Mouse (Mus musculus) MEL (cell line): ENCODE measurements around the gene R3hcc1l. TPM values are rescaled to one million over a fixed set of nuclear protein-coding genes. Genes with fewer than 3 reads are reported as not detected.

Source experiments
- DNase-seq: peaks from one replicate; pipeline ENCODE4 v3.0.0; 2011; ENCODE audit warnings: low read depth, low spot score
- H3K27ac ChIP-seq: 2 replicates; pipeline ENCODE4 v1.5.1; 2012; ENCODE audit warnings: low read depth, mild to moderate bottlenecking, control low read depth, low read length, moderate library complexity; ENCODE audit not compliant: control insufficient read depth
- H3K27me3 ChIP-seq, 2 experiments: fragments of 150-350 bp in 1 of 2; sonication (generic) in 1 of 2; 2 replicates each; pipeline ENCODE4 v1.6.1; 2012; ENCODE audit warnings: low read length in 2 of 2, mild to moderate bottlenecking in 2 of 2, improper control_type of control experiment in 1 of 2, moderate library complexity in 1 of 2; ENCODE audit not compliant: insufficient read depth in 2 of 2, control insufficient read depth in 1 of 2
- H3K36me3 ChIP-seq, 2 experiments: 2 replicates each; pipeline ENCODE4 v1.6.1; 2012 to 2014; ENCODE audit warnings: low read length in 2 of 2, improper control_type of control experiment in 1 of 2, inconsistent platforms in 1 of 2, mild to moderate bottlenecking in 1 of 2; ENCODE audit not compliant: insufficient read depth in 2 of 2, control insufficient read depth in 1 of 2
- H3K4me1 ChIP-seq, 2 experiments: fragments of 150-350 bp in 1 of 2; sonication (generic) in 1 of 2; 2 replicates each; pipeline ENCODE4 v1.6.1; 2012; ENCODE audit warnings: low read length in 2 of 2, improper control_type of control experiment in 1 of 2, mild to moderate bottlenecking in 1 of 2; ENCODE audit not compliant: insufficient read depth in 2 of 2, control insufficient read depth in 1 of 2
- H3K4me3 ChIP-seq, 2 experiments: fragments of 150-350 bp in 1 of 2; sonication (generic) in 1 of 2; 2 replicates each; pipeline ENCODE4 v1.5.1; 2012; ENCODE audit warnings: low read depth in 2 of 2, low read length in 2 of 2, mild to moderate bottlenecking in 2 of 2, moderate library complexity in 2 of 2, control low read depth in 1 of 2, improper control_type of control experiment in 1 of 2; ENCODE audit not compliant: control insufficient read depth in 1 of 2, insufficient read depth in 1 of 2
- H3K79me2 ChIP-seq: 2 replicates; pipeline ENCODE4 v1.6.1; 2012; ENCODE audit warnings: mild to moderate bottlenecking, low read length, moderate library complexity; ENCODE audit not compliant: control insufficient read depth, poor library complexity, insufficient read depth
- H3K9ac ChIP-seq: 2 replicates; pipeline ENCODE4 v1.6.1; 2012; ENCODE audit warnings: low read depth, mild to moderate bottlenecking, control low read depth, low read length, moderate library complexity; ENCODE audit not compliant: control insufficient read depth, poor library complexity, severe bottlenecking
- H3K9me3 ChIP-seq: fragments of 150-350 bp; sonication (generic); replicated peaks from 2 replicates; pipeline ENCODE4 v1.6.1; 2012; ENCODE audit warnings: mild to moderate bottlenecking, low read length, improper control_type of control experiment, moderate library complexity; ENCODE audit not compliant: insufficient read depth
- BHLHE40 ChIP-seq: IDR thresholded peaks from 2 replicates; pipeline ENCODE4 v1.6.1; 2012; ENCODE audit warnings: low read depth, mild to moderate bottlenecking, inconsistent platforms, low read length, improper control_type of control experiment, borderline replicate concordance
- CHD1 ChIP-seq: IDR thresholded peaks from 2 replicates; pipeline ENCODE4 v1.6.1; 2012; ENCODE audit warnings: low read depth, mild to moderate bottlenecking, inconsistent platforms, low read length, improper control_type of control experiment
- CHD2 ChIP-seq: IDR thresholded peaks from 2 replicates; pipeline ENCODE4 v1.6.1; 2011; ENCODE audit warnings: low read length, improper control_type of control experiment
- CTCF ChIP-seq, 3 experiments: IDR thresholded peaks in 2 of 3; conservative IDR thresholded peaks in 1 of 3; 2 replicates each; pipeline ENCODE4 v1.5.1; 2011 to 2012; ENCODE audit warnings: low read length in 3 of 3, low read depth in 2 of 3, mild to moderate bottlenecking in 2 of 3, improper control_type of control experiment in 1 of 3, inconsistent platforms in 1 of 3, mixed read lengths in 1 of 3, moderate library complexity in 1 of 3; ENCODE audit not compliant: control insufficient read depth in 1 of 3, insufficient read depth in 1 of 3, poor library complexity in 1 of 3, severe bottlenecking in 1 of 3
- E2F4 ChIP-seq: IDR thresholded peaks from 2 replicates; pipeline ENCODE4 v1.6.1; 2011; ENCODE audit warnings: low read depth, low read length, improper control_type of control experiment, borderline replicate concordance
- ELF1 ChIP-seq: IDR thresholded peaks from 2 replicates; pipeline ENCODE4 v1.6.1; 2014; ENCODE audit warnings: low read depth, mild to moderate bottlenecking, inconsistent platforms, low read length, improper control_type of control experiment, moderate library complexity
- EP300 ChIP-seq, 2 experiments: IDR thresholded peaks; 2 replicates each; pipeline ENCODE4 v1.6.1; 2011; ENCODE audit warnings: improper control_type of control experiment in 2 of 2, low read length in 2 of 2, low read depth in 1 of 2, mild to moderate bottlenecking in 1 of 2
- ETS1 ChIP-seq: IDR thresholded peaks from 2 replicates; pipeline ENCODE4 v1.6.1; 2012; ENCODE audit warnings: low read depth, mild to moderate bottlenecking, inconsistent platforms, low read length, improper control_type of control experiment, moderate library complexity
- GABPA ChIP-seq: IDR thresholded peaks from 2 replicates; pipeline ENCODE4 v1.6.1; 2012; ENCODE audit warnings: low read depth, mild to moderate bottlenecking, inconsistent platforms, low read length, improper control_type of control experiment, moderate library complexity
- GATA1 ChIP-seq: IDR thresholded peaks from 2 replicates; pipeline ENCODE4 v1.6.1; 2011; ENCODE audit warnings: low read depth, low read length, improper control_type of control experiment
- HCFC1 ChIP-seq: IDR thresholded peaks from 2 replicates; pipeline ENCODE4 v1.6.1; 2012; ENCODE audit warnings: low read depth, mild to moderate bottlenecking, inconsistent platforms, low read length, improper control_type of control experiment, moderate library complexity
- KAT2A ChIP-seq: conservative IDR thresholded peaks from 2 replicates; pipeline ENCODE4 v1.6.1; 2012; ENCODE audit warnings: low read depth, low read length, improper control_type of control experiment, inconsistent platforms
- MAFK ChIP-seq: IDR thresholded peaks from 2 replicates; pipeline ENCODE4 v1.6.1; 2011; ENCODE audit warnings: low read depth, mild to moderate bottlenecking, low read length, improper control_type of control experiment, borderline replicate concordance
- MAX ChIP-seq: IDR thresholded peaks from 2 replicates; pipeline ENCODE4 v1.6.1; 2011; ENCODE audit warnings: low read length, improper control_type of control experiment
- MAZ ChIP-seq: IDR thresholded peaks from 2 replicates; pipeline ENCODE4 v1.6.1; 2012; ENCODE audit warnings: low read depth, mild to moderate bottlenecking, inconsistent platforms, low read length, improper control_type of control experiment
- MXI1 ChIP-seq: IDR thresholded peaks from 2 replicates; pipeline ENCODE4 v1.6.1; 2011; ENCODE audit warnings: mild to moderate bottlenecking, low read depth, low read length, improper control_type of control experiment
- NRF1 ChIP-seq: IDR thresholded peaks from 2 replicates; pipeline ENCODE4 v1.6.1; 2014; ENCODE audit warnings: low read depth, mild to moderate bottlenecking, inconsistent platforms, low read length, improper control_type of control experiment, moderate library complexity; ENCODE audit not compliant: poor library complexity, insufficient read depth, severe bottlenecking
- POLR2AphosphoS2 ChIP-seq: IDR thresholded peaks from 2 replicates; pipeline ENCODE4 v1.6.1; 2011; ENCODE audit warnings: low read length, improper control_type of control experiment
- POLR2AphosphoS5 ChIP-seq: IDR thresholded peaks from 2 replicates; pipeline ENCODE4 v1.6.1; 2012; ENCODE audit warnings: low read depth, borderline replicate concordance, mild to moderate bottlenecking, inconsistent platforms, low read length, moderate library complexity, mixed read lengths
- RAD21 ChIP-seq: IDR thresholded peaks from 2 replicates; pipeline ENCODE4 v1.6.1; 2011; ENCODE audit warnings: mild to moderate bottlenecking, low read depth, low read length, improper control_type of control experiment
- SIN3A ChIP-seq: IDR thresholded peaks from 2 replicates; pipeline ENCODE4 v1.6.1; 2012; ENCODE audit warnings: low read length, improper control_type of control experiment, inconsistent platforms
- TAL1 ChIP-seq: IDR thresholded peaks from 2 replicates; pipeline ENCODE4 v1.6.1; 2012; ENCODE audit warnings: mild to moderate bottlenecking, inconsistent platforms, low read length, moderate library complexity, mixed read lengths
- TBP ChIP-seq: IDR thresholded peaks from 2 replicates; pipeline ENCODE4 v1.8.0; 2011; ENCODE audit warnings: low read depth, low read length, improper control_type of control experiment
- TCF12 ChIP-seq: IDR thresholded peaks from 2 replicates; pipeline ENCODE4 v1.6.1; 2014; ENCODE audit warnings: low read depth, mild to moderate bottlenecking, inconsistent platforms, low read length, improper control_type of control experiment, moderate library complexity
- USF1 ChIP-seq: IDR thresholded peaks from 2 replicates; pipeline ENCODE4 v1.6.1; 2014; ENCODE audit warnings: low read depth, mild to moderate bottlenecking, inconsistent platforms, low read length, improper control_type of control experiment, moderate library complexity
- ZKSCAN1 ChIP-seq: IDR thresholded peaks from 2 replicates; pipeline ENCODE4 v1.6.1; 2012; ENCODE audit warnings: low read depth, mild to moderate bottlenecking, inconsistent platforms, low read length, improper control_type of control experiment, moderate library complexity
- ZMIZ1 ChIP-seq: IDR thresholded peaks from 2 replicates; pipeline ENCODE4 v1.6.1; 2012; ENCODE audit warnings: low read depth, mild to moderate bottlenecking, inconsistent platforms, low read length, improper control_type of control experiment, moderate library complexity
- ZNF384 ChIP-seq: IDR thresholded peaks from 2 replicates; pipeline ENCODE4 v1.6.1; 2012; ENCODE audit warnings: low read depth, mild to moderate bottlenecking, inconsistent platforms, low read length, improper control_type of control experiment
- polyA plus RNA-seq, 2 experiments: library from polyadenylated mRNA; stranded (reverse) in 1 of 2; unstranded in 1 of 2; fragments of >175 nt in 1 of 2; fragments of >200 nt in 1 of 2; gene quantifications; 2 replicates each; pipeline versions ENCODE4 v1.2.1 to v1.2.4; 2012; ENCODE audit warnings: low replicate concordance in 2 of 2, low read depth in 1 of 2; ENCODE audit not compliant: insufficient read length in 2 of 2, insufficient read depth in 1 of 2, missing spikeins in 1 of 2
- total RNA-seq: library from RNA; depleted of rRNA; stranded (reverse); fragments of 300-350 nt; gene quantifications from 2 replicates; pipeline ENCODE4 v1.2.3, GENCODE M21; 2012

The R3hcc1l gene
- total and polyA plus RNA-seq, 3 experiments, result 14.8 to 119 (median 21.5) TPM

- no peaks in the 10 kb centered on the region for H3K4me1 ChIP-seq
- DNase-seq, result no peak
- H3K9ac ChIP-seq, result no peak overlapping the region
- no peaks in the 10 kb centered on the region for H3K79me2 ChIP-seq
- no peaks in the 10 kb centered on the region for H3K9me3 ChIP-seq
- no peak overlapping the region for H3K27ac ChIP-seq
- no peaks in the 10 kb centered on the region for H3K27me3 ChIP-seq
- no peaks in the 10 kb centered on the region for H3K36me3 ChIP-seq
- no peak overlapping the region for H3K4me3 ChIP-seq
- TF ChIP-seq GABPA (no peak), ETS1 (no peak), ZMIZ1 (no peak), MXI1 (no peak), MAX (no peak), CHD2 (no peak), TAL1 (no peak), KAT2A (no peak), ELF1 (no peak), TCF12 (no peak), NRF1 (no peak), CTCF (IDR thresholded peaks at IDR 0.05 in 2 of 3, conservative IDR thresholded peaks at IDR 0.05 in 1 of 3; ENCODE audit: control insufficient read depth in 1 of 3, insufficient read depth in 1 of 3, low read depth in 2 of 3, low read length in 3 of 3, poor library complexity in 1 of 3, severe bottlenecking in 1 of 3) (no peak), SIN3A (no peak), ZNF384 (no peak), TBP (no peak), GATA1 (no peak), MAZ (no peak), USF1 (no peak), BHLHE40 (no peak)
These were observed 83.5 kb downstream of the R3hcc1l start for GRCm38 (mm10) chr19:42602041-42602440.

GRCm38 (mm10) chr19:42602576-42602975 is 84.0 kb downstream of the R3hcc1l start:
- Histone ChIP-seq H3K4me1 (no peaks in the 10 kb centered on the region), H3K9me3 (no peaks in the 10 kb centered on the region), H3K4me3 (no peak overlapping the region), H3K27me3 (peaks cover 0 to 2% of the 10 kb centered on the region in 2 experiments; a peak in 1 of 4 replicates), H3K9ac (no peak overlapping the region), H3K27ac (no peak overlapping the region), H3K79me2 (no peaks in the 10 kb centered on the region), H3K36me3 (no peaks in the 10 kb centered on the region)
- TF ChIP-seq TCF12, result no peak
- no peak for TF ChIP-seq CHD1
- TF ChIP-seq HCFC1, result no peak
- no peak for TF ChIP-seq RAD21
- no peak for TF ChIP-seq POLR2AphosphoS2
- no peak for TF ChIP-seq BHLHE40
- no peak for TF ChIP-seq TAL1
- TF ChIP-seq EP300 (IDR thresholded peaks at IDR 0.05; ENCODE audit: low read depth in 1 of 2, low read length in 2 of 2), result no peak
- no peak for TF ChIP-seq GABPA
- no peak for TF ChIP-seq MAX
- no peak for TF ChIP-seq ELF1
- no peak for TF ChIP-seq CTCF (IDR thresholded peaks at IDR 0.05 in 2 of 3, conservative IDR thresholded peaks at IDR 0.05 in 1 of 3; ENCODE audit: control insufficient read depth in 1 of 3, insufficient read depth in 1 of 3, low read depth in 2 of 3, low read length in 3 of 3, poor library complexity in 1 of 3, severe bottlenecking in 1 of 3)
- no peak for TF ChIP-seq POLR2AphosphoS5
- TF ChIP-seq E2F4, result no peak
- no peak for TF ChIP-seq TBP
- TF ChIP-seq ZKSCAN1, result no peak
- TF ChIP-seq ZNF384, result no peak
- TF ChIP-seq MAFK, result no peak
- no peak for DNase-seq
